Mouse (Mus musculus) hindbrain, embryonic 16.5 days (tissue): ENCODE data around the gene Hist1h1d. TPM values are rescaled to one million over a fixed set of nuclear protein-coding genes. Genes with fewer than 3 reads are reported as not detected.

Experiments
- ATAC-seq: fragments of 200-750 bp; cut with Nextera tagmentation; 2 replicates; pipeline ENCODE4 v1.8.0; 2017; ENCODE audit warnings: moderate TSS enrichment, moderate library complexity
- H3K27ac ChIP-seq: fragments of 300-500 bp; sonication (generic); 2 replicates; pipeline ENCODE4 v1.5.1; 2014; ENCODE audit warnings: low read depth, mild to moderate bottlenecking, control low read depth, low read length, moderate library complexity
- H3K27me3 ChIP-seq: fragments of 300-500 bp; sonication (generic); replicated peaks from 2 replicates; pipeline ENCODE4 v1.6.1; 2014; ENCODE audit warnings: low read length; ENCODE audit not compliant: control insufficient read depth, insufficient read depth
- H3K36me3 ChIP-seq: fragments of 300-500 bp; sonication (generic); 2 replicates; pipeline ENCODE4 v1.6.1; 2014; ENCODE audit warnings: mild to moderate bottlenecking, low read length, moderate library complexity, mixed read lengths; ENCODE audit not compliant: control insufficient read depth, insufficient read depth
- H3K4me1 ChIP-seq: fragments of 300-500 bp; sonication (generic); 2 replicates; pipeline ENCODE4 v1.6.1; 2014; ENCODE audit warnings: low read depth, low read length; ENCODE audit not compliant: control insufficient read depth, insufficient read depth
- H3K4me2 ChIP-seq: fragments of 300-500 bp; sonication (generic); 2 replicates; pipeline ENCODE4 v1.6.1; 2014; ENCODE audit warnings: mild to moderate bottlenecking, low read length, control low read depth, moderate library complexity
- H3K4me3 ChIP-seq: fragments of 300-500 bp; sonication (generic); 2 replicates; pipeline ENCODE4 v1.5.1; 2014; ENCODE audit warnings: mild to moderate bottlenecking, low read length, control low read depth, moderate library complexity
- H3K9ac ChIP-seq: fragments of 300-500 bp; sonication (generic); 2 replicates; pipeline ENCODE4 v1.6.1; 2014; ENCODE audit warnings: low read depth, mild to moderate bottlenecking, control low read depth, low read length, moderate library complexity
- H3K9me3 ChIP-seq: fragments of 300-500 bp; sonication (generic); 2 replicates; pipeline ENCODE4 v1.6.1; 2014; ENCODE audit warnings: mild to moderate bottlenecking, low read length, moderate library complexity; ENCODE audit not compliant: control insufficient read depth
- WGBS: fragments of 180-500 bp; shearing (Covaris S2); extraction: QIAGEN DNeasy Blood & Tissue Kit; methylation state at CpG from one replicate; pipeline ENCODE4 v1.1.7; 2014; 5-methylcytosine and 5-hydroxymethylcytosine counted together
- polyA plus RNA-seq: library from polyadenylated mRNA; unstranded; fragments of >200 nt; fragmentation: Nextera tagmentation; extraction: Ambion mirVana; gene quantifications from 2 replicates; pipeline ENCODE4 v1.2.1, GENCODE M21; 2015

Gene Hist1h1d
- polyA plus RNA-seq, 1 experiment from 2014 or later: 0.10 TPM

- Histone ChIP-seq H3K4me3 (peak overlapping the region; percentile 45), H3K9me3 (no peaks in the 10 kb centered on the region), H3K36me3 (no peaks in the 10 kb centered on the region), H3K27ac (peak overlapping the region; percentile 64; the same call in 1 of the 2 replicates), H3K4me2 (peak overlapping the region; percentile 78), H3K4me1 (peaks cover 2% of the 10 kb centered on the region; the same call in 1 of the 2 replicates), H3K9ac (peak overlapping the region; percentile 47; the same call in 1 of the 2 replicates), H3K27me3 (no peaks in the 10 kb centered on the region)
- peak; percentile 70; the same call in 1 of the 2 replicates for ATAC-seq
- WGBS: 1% methylated on average over 19 of the region's 19 CpGs
Measured at GRCm38 (mm10) chr13:23516822-23517602, 36.0 kb upstream of the Hist1h1d start.

GRCm38 (mm10) chr13:23517603-23518294 is 35.3 kb upstream of the Hist1h1d start:
- H3K4me2 ChIP-seq: peak overlapping the region; percentile 78
- H3K4me1 ChIP-seq: peaks cover 2% of the 10 kb centered on the region; the same call in 1 of the 2 replicates
- peak overlapping the region; percentile 45 for H3K4me3 ChIP-seq
- peak overlapping the region; percentile 64; the same call in 1 of the 2 replicates for H3K27ac ChIP-seq
- no peaks in the 10 kb centered on the region for H3K27me3 ChIP-seq
- no peaks in the 10 kb centered on the region for H3K36me3 ChIP-seq
- H3K9me3 ChIP-seq: no peaks in the 10 kb centered on the region
- peak; percentile 88 for ATAC-seq
- H3K9ac ChIP-seq: peak overlapping the region; percentile 47
- under 1% methylated on average over 27 of the region's 27 CpGs for WGBS

- no peak for ATAC-seq
- Histone ChIP-seq H3K27ac (no peak overlapping the region), H3K27me3 (no peaks in the 10 kb centered on the region), H3K9me3 (no peaks in the 10 kb centered on the region), H3K36me3 (no peaks in the 10 kb centered on the region), H3K4me3 (peak overlapping the region; percentile 45), H3K4me2 (peak overlapping the region; percentile 78), H3K9ac (peak overlapping the region; percentile 27; the same call in 1 of the 2 replicates), H3K4me1 (peaks cover 2% of the 10 kb centered on the region; the same call in 1 of the 2 replicates)
- WGBS: 0% methylated on average over 6 of the region's 6 CpGs
Measured at GRCm38 (mm10) chr13:23518295-23518603, 34.8 kb upstream of the Hist1h1d start.

- H3K4me2 ChIP-seq: peak overlapping the region; percentile 78
- peak overlapping the region; percentile 45 for H3K4me3 ChIP-seq
- no peaks in the 10 kb centered on the region for H3K27me3 ChIP-seq
- no peaks in the 10 kb centered on the region for H3K36me3 ChIP-seq
- peaks cover 2% of the 10 kb centered on the region; the same call in 1 of the 2 replicates for H3K4me1 ChIP-seq
- H3K27ac ChIP-seq: no peak overlapping the region
- H3K9ac ChIP-seq: no peak overlapping the region
- H3K9me3 ChIP-seq: no peaks in the 10 kb centered on the region
- WGBS: 0% methylated on average over 6 of the region's 6 CpGs
- 0 out of 2 replicates have a peak, but pooled peaks have one; percentile 31 for ATAC-seq
Measured at GRCm38 (mm10) chr13:23518885-23519284, 34.2 kb upstream of the Hist1h1d start.

GRCm38 (mm10) chr13:23519416-23519815 is 33.6 kb upstream of the Hist1h1d start:
- H3K36me3 ChIP-seq: no peaks in the 10 kb centered on the region
- H3K4me1 ChIP-seq: peaks cover 2% of the 10 kb centered on the region; the same call in 1 of the 2 replicates
- H3K9ac ChIP-seq: no peak overlapping the region
- H3K27me3 ChIP-seq: no peaks in the 10 kb centered on the region
- peak overlapping the region; percentile 45 for H3K4me3 ChIP-seq
- H3K27ac ChIP-seq: no peak overlapping the region
- H3K4me2 ChIP-seq: peak overlapping the region; percentile 78
- peak; percentile 41 for ATAC-seq
- H3K9me3 ChIP-seq: no peaks in the 10 kb centered on the region
- WGBS: under 1% methylated on average over 10 of the region's 10 CpGs

GRCm38 (mm10) chr13:23521703-23522102 is 31.4 kb upstream of the Hist1h1d start:
- Histone ChIP-seq H3K4me3 (0 out of 2 replicates have a peak overlapping the region, but pooled peaks have one; percentile 14), H3K36me3 (no peaks in the 10 kb centered on the region), H3K9ac (no peak overlapping the region), H3K27me3 (no peaks in the 10 kb centered on the region), H3K4me2 (peak overlapping the region; percentile 47), H3K9me3 (no peaks in the 10 kb centered on the region), H3K27ac (no peak overlapping the region), H3K4me1 (peaks cover 2% of the 10 kb centered on the region; the same call in 1 of the 2 replicates)
- 0 out of 2 replicates have a peak, but pooled peaks have one; percentile 44 for ATAC-seq
- WGBS: under 1% methylated on average over 14 of the region's 14 CpGs

- Histone ChIP-seq H3K27me3 (no peaks in the 10 kb centered on the region), H3K9ac (no peak overlapping the region), H3K4me2 (no peak overlapping the region), H3K4me1 (peaks cover 5% of the 10 kb centered on the region; the same call in 1 of the 2 replicates), H3K27ac (no peak overlapping the region), H3K4me3 (no peak overlapping the region), H3K9me3 (no peaks in the 10 kb centered on the region), H3K36me3 (no peaks in the 10 kb centered on the region)
- 42% methylated on average over 5 of the region's 5 CpGs for WGBS
- no peak for ATAC-seq
Measured at GRCm38 (mm10) chr13:23523976-23524375, 29.1 kb upstream of the Hist1h1d start.

GRCm38 (mm10) chr13:23524654-23525053 is 28.4 kb upstream of the Hist1h1d start:
- WGBS: 13% methylated on average over 5 of the region's 5 CpGs
- 0 out of 2 replicates have a peak overlapping the region, but pooled peaks have one; percentile 6 for H3K4me3 ChIP-seq
- no peak overlapping the region for H3K27ac ChIP-seq
- peak overlapping the region; percentile 26 for H3K4me2 ChIP-seq
- peaks cover 5% of the 10 kb centered on the region; the same call in 1 of the 2 replicates for H3K4me1 ChIP-seq
- no peak overlapping the region; the same call in 1 of the 2 replicates for H3K9ac ChIP-seq
- ATAC-seq: peak; percentile 51
- H3K27me3 ChIP-seq: no peaks in the 10 kb centered on the region
- H3K9me3 ChIP-seq: no peaks in the 10 kb centered on the region
- H3K36me3 ChIP-seq: no peaks in the 10 kb centered on the region

GRCm38 (mm10) chr13:23525901-23526300 is 27.2 kb upstream of the Hist1h1d start:
- H3K27me3 ChIP-seq: no peaks in the 10 kb centered on the region
- no peaks in the 10 kb centered on the region for H3K9me3 ChIP-seq
- peaks cover 5% of the 10 kb centered on the region; the same call in 1 of the 2 replicates for H3K4me1 ChIP-seq
- ATAC-seq: no peak
- 2% methylated on average over 10 of the region's 10 CpGs for whole genome bisulfite sequencing
- no peak overlapping the region for H3K9ac ChIP-seq
- no peaks in the 10 kb centered on the region for H3K36me3 ChIP-seq
- peak overlapping the region; percentile 45 for H3K4me3 ChIP-seq
- H3K27ac ChIP-seq: no peak overlapping the region
- H3K4me2 ChIP-seq: peak overlapping the region; percentile 54
